Mouse (Mus musculus) cerebellum, postnatal 36 days (tissue): ENCODE data around the gene Zfp661.

Experiments
- DNase-seq, 2 experiments: peaks; one replicate each; pipeline ENCODE4 v3.0.0; 2021 to 2022; ENCODE audit warnings: mixed read lengths in 2 of 2

Zfp661 gene

GRCm38 (mm10) chr2:127549711-127550110 is 37.2 kb downstream of the Zfp661 start:
- no peak for DNase-seq

- no peak for DNase-seq
Measured at GRCm38 (mm10) chr2:127548342-127549074, 38.4 kb downstream of the Zfp661 start.

GRCm38 (mm10) chr2:127541697-127542096 is 45.2 kb downstream of the Zfp661 start:
- DNase-seq, result no peak

GRCm38 (mm10) chr2:127541185-127541584 is 45.7 kb downstream of the Zfp661 start, which contains the start of gene Prom2:
TSS of gene Prom2 (minus strand) at chr2:127541467.
- DNase-seq, result peak in 1 of 2 experiments; percentile 41

- peak in 1 of 2 experiments; percentile 61 for DNase-seq
Measured at GRCm38 (mm10) chr2:127539494-127539893, 47.4 kb downstream of the Zfp661 start.

GRCm38 (mm10) chr2:127537548-127537947 is 49.3 kb downstream of the Zfp661 start:
- DNase-seq, result no peak

GRCm38 (mm10) chr2:127535363-127535762 is 51.5 kb downstream of the Zfp661 start:
- no peak for DNase-seq

GRCm38 (mm10) chr2:127532379-127532778 is 54.5 kb downstream of the Zfp661 start:
- DNase-seq, result no peak

GRCm38 (mm10) chr2:127531592-127531991 is 55.3 kb downstream of the Zfp661 start:
- no peak for DNase-seq

GRCm38 (mm10) chr2:127530418-127530817 is 56.5 kb downstream of the Zfp661 start:
- no peak for DNase-seq

GRCm38 (mm10) chr2:127525004-127525775 is 61.7 kb downstream of the Zfp661 start:
- peak; percentile 74 to 77 for DNase-seq
